Mouse (Mus musculus) lung, adult 10 weeks (tissue): Measurements from ENCODE around the gene Cd36. TPM values are rescaled to one million over a fixed set of nuclear protein-coding genes. Genes with fewer than 3 reads are reported as not detected.

ENCODE experiments used
- polyA plus RNA-seq: library from polyadenylated mRNA; stranded (reverse); fragments of 350-450 nt; fragmentation: Illumina TruSeq; extraction: RNeasy Lipid Tissue Mini Kit (QIAGEN cat#74804); gene quantifications from one replicate; pipeline ENCODE4 v1.2.3, GENCODE M21; 2014; ENCODE audit warnings: low read depth, low replicate concordance; ENCODE audit not compliant: insufficient read depth

Gene Cd36
- 710 TPM for polyA plus RNA-seq

DNA sequence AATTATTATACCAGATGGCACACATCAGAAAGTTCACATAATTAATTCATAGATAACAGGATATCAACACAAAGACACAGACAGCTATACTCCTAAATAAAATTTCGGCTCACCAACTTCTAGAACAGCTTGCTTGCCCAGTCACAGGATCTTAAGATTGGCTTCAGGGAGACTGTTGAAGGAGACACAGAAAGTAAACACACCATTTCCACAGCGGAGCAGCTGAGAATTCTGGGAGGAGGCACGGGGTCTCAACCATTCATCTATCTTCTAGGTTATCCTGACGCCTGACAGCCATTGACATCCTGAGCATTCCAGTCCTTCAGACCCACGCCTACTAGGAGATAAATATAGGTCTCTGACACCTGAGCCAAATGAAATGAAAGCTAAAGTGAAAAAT lies at the start of gene Cd36:
TSS of gene Cd36 (minus strand) at position 204 of the 400 bp plus-strand sequence.

Other genes starting within 250 kb of the Cd36 start
- gene Gnat3, start 73.7 kb upstream of the Cd36 start, polyA plus RNA-seq = not detected